Comparison of ENCODE assay signal across 8 mouse cellular contexts in genomic region chr19:29924638-29925258, GRCm38 (mm10). TPM values are rescaled to one million over a fixed set of nuclear protein-coding genes. Genes with fewer than 3 reads are reported as not detected.
DNase-seq lines count a peak whose midpoint lies in the region; TF ChIP-seq lines count a peak whose summit lies in the region.

TSS of gene Il33 (plus strand) at chr19:29925114.

- intact Hi-C loops in left cerebral cortex, postnatal 14 days (cut with DNase I): no loop called here

- no peak for TF ChIP-seq POLR2A in kidney, adult 2 months (IDR thresholded peaks at IDR 0.05; ENCODE audit: low read depth, low read length)

- H3K27ac ChIP-seq in kidney, adult 2 months (ENCODE audit: insufficient read depth, low read depth, low read length): peak within 1 kb of the TSS; percentile 80; the same call in 1 of the 2 replicates

- 11% methylated on average over 10 of the region's 10 CpGs for WGBS in kidney, adult 2 months

- H3K27me3 ChIP-seq in kidney, adult 2 months (replicated peaks; ENCODE audit: control insufficient read depth, insufficient read depth, low read length): no peaks in the 10 kb centered on the region

- peaks cover 5% of the 10 kb centered on the region; the same call in 1 of the 2 replicates for H3K4me1 ChIP-seq in kidney, adult 2 months (ENCODE audit: control insufficient read depth, insufficient read depth, low read length)

- H3K4me3 ChIP-seq in kidney, adult 2 months (ENCODE audit: insufficient read depth, low read depth, low read length): peak within 1 kb of the TSS; percentile 47

- no peaks in the 10 kb centered on the region for H3K36me3 ChIP-seq in kidney, adult 2 months (ENCODE audit: control insufficient read depth, insufficient read depth, low read length)

- no peak for TF ChIP-seq CTCF in kidney, adult 2 months (conservative IDR thresholded peaks at IDR 0.05; ENCODE audit: insufficient read depth, insufficient read length, low read depth, low read length)

- peak; percentile 10 to 13 for DNase-seq in cerebellum, adult 18-20 months
- DNase-seq in cerebellum, adult 9-11 months: no peak
- DNase-seq in adrenal gland, postnatal 25 days: peak; percentile 44
- DNase-seq in gastrocnemius, postnatal 10 days: peak; percentile 46
- DNase-seq in kidney, adult 2 months: peak; percentile 90
- DNase-seq in left cerebral cortex, postnatal 14 days (ENCODE audit: low spot score in 2 of 2): peak; percentile 73 to 75
- DNase-seq in right cerebral cortex, adult 2 months (ENCODE audit: low spot score in 2 of 2): peak; percentile 66 to 76
- DNase-seq in embryo, embryonic 10.5 days (ENCODE audit: low spot score): no peak

RNA-seq across cellular contexts. Expression of gene Il33, which starts in this region (rescaled TPM):
- 9.0 and 12.9 TPM in 2 replicates for total RNA-seq in adrenal gland, postnatal 25 days (2021)
- 1 to 10 TPM; 6.8 to 7.1 TPM for total RNA-seq in gastrocnemius, postnatal 10 days (2021)
- polyA plus RNA-seq in kidney, adult 2 months (2012; rRNA removed): 5.6 and 8.2 TPM in 2 replicates
- 10 to 100 TPM; 10.7 to 12.0 TPM for total RNA-seq in left cerebral cortex, postnatal 14 days (2021)

Comparison
In these comparisons a context has a peak if more than half of its experiments do, and no peak if none do; other contexts are left out.
1. DNase-seq: peak in cerebellum, adult 18-20 months (2 of 2), adrenal gland, postnatal 25 days (single experiment), gastrocnemius, postnatal 10 days (single experiment), kidney, adult 2 months (single experiment), left cerebral cortex, postnatal 14 days (2 of 2) and right cerebral cortex, adult 2 months (2 of 2); none in cerebellum, adult 9-11 months (single experiment) and embryo, embryonic 10.5 days (single experiment).